Mouse (Mus musculus): ENCODE measurements at regions not wholly inside any gene's neighbourhood (a gene's known extent, or its start where the extent isn't known, plus 50 kb on each side); places are given as distances from the start of the nearest gene placed in this dataset.

DNA sequence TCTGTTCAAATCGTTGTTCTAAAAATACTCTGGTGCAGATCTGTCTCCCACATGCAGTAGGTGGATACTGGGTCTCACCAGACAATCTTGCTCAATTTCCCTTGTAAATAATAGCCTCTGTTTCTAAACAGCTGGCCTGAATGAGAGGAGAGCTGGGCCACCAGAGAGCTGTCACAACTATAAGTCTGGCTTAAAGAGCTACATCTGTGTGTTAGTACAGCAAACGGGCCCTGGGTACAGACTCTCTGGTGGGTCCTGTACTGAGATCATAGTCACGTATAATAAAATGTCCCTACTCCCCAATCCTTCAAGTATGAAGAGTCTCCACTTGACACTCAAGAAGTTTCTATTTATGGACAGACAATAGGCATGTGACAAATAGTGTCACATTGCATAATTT lies 375.7 kb upstream of the Noct start:
- Histone ChIP-seq H3K4me1 (replicated peaks) (no peaks in the 10 kb centered on the region), H3K36me3 (no peaks in the 10 kb centered on the region), H3K9me3 (no peaks in the 10 kb centered on the region), H3K27me3 (ENCODE audit: insufficient read depth, poor library complexity, severe bottlenecking) (no peaks in the 10 kb centered on the region), H3K27ac (no peak overlapping the region), H3K4me3 (no peak overlapping the region)
- DNase-seq (ENCODE audit: low spot score): no peak
- WGBS: 84% methylated on average over 3 of the region's 3 CpGs

- 86% methylated on average over 5 of the region's 5 CpGs for WGBS
- Histone ChIP-seq H3K9me3 (no peaks in the 10 kb centered on the region), H3K4me1 (replicated peaks) (no peaks in the 10 kb centered on the region), H3K27me3 (ENCODE audit: insufficient read depth, poor library complexity, severe bottlenecking) (no peaks in the 10 kb centered on the region), H3K4me3 (no peak overlapping the region), H3K27ac (no peak overlapping the region), H3K36me3 (no peaks in the 10 kb centered on the region)
- no peak for DNase-seq (ENCODE audit: low spot score)
Observed at GRCm38 (mm10) chr3:50851083-50851637, 373.1 kb upstream of the Noct start.

DNA sequence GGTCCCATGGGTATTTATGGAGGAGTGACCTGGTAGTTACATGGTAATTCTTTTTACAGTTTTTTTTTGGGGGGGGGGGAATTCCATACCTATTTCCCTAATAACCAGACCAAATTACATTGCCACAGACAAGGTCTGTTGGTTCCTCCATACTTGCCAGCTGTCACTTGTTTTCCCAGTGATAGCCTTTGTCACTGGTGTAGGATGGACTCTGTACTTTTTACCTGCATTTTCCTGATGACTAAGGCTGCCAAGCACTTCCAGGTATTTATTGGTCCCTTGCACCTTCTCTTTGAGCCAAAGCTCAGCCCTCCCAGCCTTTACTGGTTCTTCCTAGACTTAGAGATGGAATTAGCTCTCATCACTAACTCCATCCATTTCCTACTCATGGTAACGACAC lies 357.1 kb upstream of the Noct start:
- H3K9me3 ChIP-seq: no peaks in the 10 kb centered on the region
- no peaks in the 10 kb centered on the region for H3K27me3 ChIP-seq (ENCODE audit: insufficient read depth, poor library complexity, severe bottlenecking)
- no peaks in the 10 kb centered on the region for H3K36me3 ChIP-seq
- H3K4me1 ChIP-seq (replicated peaks): no peaks in the 10 kb centered on the region
- no peak overlapping the region for H3K27ac ChIP-seq
- no peak overlapping the region for H3K4me3 ChIP-seq
- no peak for DNase-seq (ENCODE audit: low spot score)
- 85% methylated on average over 1 of the region's 1 CpGs for WGBS

DNA sequence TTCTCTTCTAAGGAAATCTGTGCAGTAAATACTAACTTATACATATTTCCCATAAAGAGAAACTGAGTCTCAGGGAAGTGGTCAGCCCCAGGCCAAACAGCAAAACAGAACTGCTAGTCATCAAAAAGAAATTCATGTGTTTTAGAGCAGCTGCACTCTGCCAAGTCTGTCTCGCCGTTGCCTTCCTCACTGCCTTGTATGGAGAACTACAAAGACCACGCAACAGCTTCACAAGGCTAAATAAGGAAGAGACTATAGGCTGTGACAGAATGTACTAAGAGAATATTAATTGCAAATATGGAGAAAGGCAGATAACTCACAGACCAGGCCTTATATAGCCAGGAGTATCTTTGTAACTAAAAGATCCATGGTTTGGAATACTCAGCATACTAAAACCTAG lies 355.0 kb upstream of the Noct start:
- H3K27ac ChIP-seq: no peak overlapping the region
- H3K4me1 ChIP-seq (replicated peaks): no peaks in the 10 kb centered on the region
- no peaks in the 10 kb centered on the region for H3K27me3 ChIP-seq (ENCODE audit: insufficient read depth, poor library complexity, severe bottlenecking)
- no peak for DNase-seq (ENCODE audit: low spot score)
- WGBS: 95% methylated on average over 3 of the region's 3 CpGs
- H3K9me3 ChIP-seq: no peaks in the 10 kb centered on the region
- H3K4me3 ChIP-seq: no peak overlapping the region
- no peaks in the 10 kb centered on the region for H3K36me3 ChIP-seq

DNA sequence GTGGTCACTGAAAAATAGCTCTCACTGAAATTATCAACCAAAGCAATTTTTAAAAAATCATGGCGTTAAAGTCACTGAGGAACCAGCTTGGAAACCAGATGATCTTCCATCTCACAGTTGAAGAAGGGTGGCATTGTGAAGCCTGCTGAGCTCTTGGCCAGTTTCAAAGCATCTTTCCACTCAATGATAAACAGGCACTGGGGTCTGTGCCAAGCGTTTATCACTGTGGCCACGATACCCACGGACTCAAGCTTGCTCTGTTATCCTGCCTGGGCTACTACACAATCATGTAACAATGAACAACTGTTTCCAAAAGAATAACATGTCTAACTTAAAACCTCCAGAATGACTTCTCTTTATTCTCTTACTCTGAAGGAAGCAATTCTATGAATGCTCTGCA lies 345.2 kb upstream of the Noct start:
- WGBS: 91% methylated on average over 4 of the region's 4 CpGs
- Histone ChIP-seq H3K27ac (no peak overlapping the region), H3K9me3 (no peaks in the 10 kb centered on the region), H3K4me3 (no peak overlapping the region), H3K36me3 (no peaks in the 10 kb centered on the region), H3K27me3 (ENCODE audit: insufficient read depth, poor library complexity, severe bottlenecking) (no peaks in the 10 kb centered on the region), H3K4me1 (replicated peaks) (peaks cover 18% of the 10 kb centered on the region)
- DNase-seq (ENCODE audit: low spot score): no peak

DNA sequence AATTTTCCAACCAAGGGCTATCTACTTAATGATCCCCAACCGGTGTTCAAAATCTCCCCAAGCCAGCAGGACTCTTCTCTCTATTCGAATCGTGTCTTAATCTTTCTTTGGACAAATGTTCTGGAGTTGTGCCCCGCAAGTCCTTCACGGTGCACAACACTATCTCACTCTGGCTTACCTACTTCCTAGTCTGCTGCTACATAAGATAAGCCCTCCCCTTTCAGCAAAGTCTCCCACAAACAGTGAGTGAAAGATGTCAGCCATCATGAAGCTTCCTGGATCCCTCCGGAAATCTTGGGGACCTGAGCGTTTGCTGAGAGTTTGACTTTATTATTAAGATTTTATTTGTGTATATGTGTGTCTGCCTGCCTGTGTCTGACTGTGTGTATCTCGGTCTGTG lies 344.7 kb upstream of the Noct start:
- H3K4me3 ChIP-seq: no peak overlapping the region
- no peaks in the 10 kb centered on the region for H3K9me3 ChIP-seq
- no peaks in the 10 kb centered on the region for H3K36me3 ChIP-seq
- H3K27me3 ChIP-seq (ENCODE audit: insufficient read depth, poor library complexity, severe bottlenecking): no peaks in the 10 kb centered on the region
- 91% methylated on average over 8 of the region's 8 CpGs for WGBS
- peaks cover 18% of the 10 kb centered on the region for H3K4me1 ChIP-seq (replicated peaks)
- no peak overlapping the region for H3K27ac ChIP-seq
- no peak for DNase-seq (ENCODE audit: low spot score)

DNA sequence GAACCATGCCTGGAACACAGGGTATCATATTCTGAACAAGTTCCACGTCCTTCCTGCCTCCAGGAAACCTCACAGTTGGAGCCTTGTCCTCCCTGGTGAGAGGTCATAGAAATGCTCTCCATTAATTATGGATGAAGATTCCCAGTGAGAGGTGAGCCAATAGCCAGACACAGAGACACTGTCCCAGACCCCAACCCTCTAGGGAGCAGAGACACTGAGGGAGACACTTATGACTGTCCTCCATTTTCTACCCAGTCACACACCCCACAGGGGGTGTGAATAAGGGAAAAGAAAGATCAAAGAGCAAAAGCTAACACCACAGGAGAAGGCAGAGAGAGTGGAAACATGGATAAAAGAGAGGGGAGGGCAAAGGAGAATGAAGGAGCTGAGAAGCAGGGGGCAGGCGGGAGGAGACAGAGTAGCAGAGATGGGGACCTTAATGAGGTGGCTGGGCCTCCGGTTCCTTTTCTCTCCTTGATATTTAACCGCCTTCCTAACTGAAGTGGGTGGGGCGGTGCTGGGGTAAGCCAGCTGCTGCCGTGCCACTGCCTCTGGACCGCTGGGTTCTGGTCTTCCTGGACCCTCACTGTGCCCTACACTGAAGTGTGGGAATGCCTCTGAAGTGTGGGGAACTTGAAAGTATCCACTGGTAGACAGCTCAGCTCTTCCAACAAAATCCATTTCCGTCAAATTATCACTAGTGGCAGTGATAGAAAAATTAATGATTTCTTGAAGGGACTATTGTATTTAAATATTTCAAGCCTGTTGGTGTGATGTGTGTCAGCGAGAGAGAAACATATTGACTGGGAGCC lies 342.6 kb upstream of the Noct start:
- WGBS: 9% methylated on average over 9 of the region's 9 CpGs

DNA sequence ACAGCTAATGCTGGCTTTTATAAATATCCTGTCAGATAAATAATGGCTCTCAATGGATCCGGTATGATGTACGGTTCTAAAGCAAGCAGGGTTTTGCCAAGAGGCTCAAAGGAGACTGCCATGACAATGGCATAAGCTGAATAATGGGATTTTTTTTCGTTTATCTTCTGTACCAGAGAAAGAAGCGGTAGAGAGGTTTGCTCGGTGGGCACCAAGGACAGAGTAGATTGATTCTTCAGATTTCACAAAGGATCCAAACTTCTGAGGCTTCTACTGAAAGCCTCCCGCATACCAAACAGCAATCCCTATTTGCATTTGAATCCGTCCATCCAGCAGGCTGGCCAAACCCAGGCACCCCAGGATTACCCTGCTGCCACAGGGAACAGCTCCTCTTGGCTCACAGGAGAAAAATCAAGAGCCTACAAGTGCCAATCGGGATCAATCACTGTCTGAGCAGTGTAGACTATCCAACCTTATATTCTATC lies 342.0 kb upstream of the Noct start:
- DNase-seq (ENCODE audit: low spot score): peak; percentile 36
- Histone ChIP-seq H3K27me3 (ENCODE audit: insufficient read depth, poor library complexity, severe bottlenecking) (no peaks in the 10 kb centered on the region), H3K36me3 (no peaks in the 10 kb centered on the region), H3K4me1 (replicated peaks) (peaks cover 18% of the 10 kb centered on the region), H3K9me3 (no peaks in the 10 kb centered on the region), H3K27ac (peak overlapping the region; percentile 84), H3K4me3 (peak overlapping the region; percentile 19)
- WGBS: 13% methylated on average over 8 of the region's 8 CpGs

More for the DNA sequence above, 342.6 kb upstream of the Noct start:
- DNase-seq (ENCODE audit: low spot score): peak; percentile 33
- H3K4me1 ChIP-seq (replicated peaks): peaks cover 18% of the 10 kb centered on the region
- peak overlapping the region; percentile 84 for H3K27ac ChIP-seq
- no peaks in the 10 kb centered on the region for H3K9me3 ChIP-seq
- H3K4me3 ChIP-seq: peak overlapping the region; percentile 19; the same call in 1 of the 2 replicates
- H3K36me3 ChIP-seq: no peaks in the 10 kb centered on the region
- H3K27me3 ChIP-seq (ENCODE audit: insufficient read depth, poor library complexity, severe bottlenecking): no peaks in the 10 kb centered on the region

- Histone ChIP-seq H3K4me1 (replicated peaks) (peaks cover 15% of the 10 kb centered on the region), H3K4me3 (no peak overlapping the region), H3K36me3 (no peaks in the 10 kb centered on the region), H3K27me3 (ENCODE audit: insufficient read depth, poor library complexity, severe bottlenecking) (no peaks in the 10 kb centered on the region), H3K9me3 (no peaks in the 10 kb centered on the region), H3K27ac (no peak overlapping the region)
- no peak for DNase-seq (ENCODE audit: low spot score)
- WGBS: 86% methylated on average over 10 of the region's 10 CpGs
Observed at GRCm38 (mm10) chr3:50886336-50886735, 337.9 kb upstream of the Noct start.

- Histone ChIP-seq H3K4me3 (no peak overlapping the region), H3K27me3 (ENCODE audit: insufficient read depth, poor library complexity, severe bottlenecking) (no peaks in the 10 kb centered on the region), H3K36me3 (no peaks in the 10 kb centered on the region), H3K9me3 (no peaks in the 10 kb centered on the region), H3K27ac (no peak overlapping the region), H3K4me1 (replicated peaks) (peaks cover 8% of the 10 kb centered on the region)
- DNase-seq (ENCODE audit: low spot score): no peak
- 56% methylated on average over 7 of the region's 7 CpGs for WGBS
Observed at GRCm38 (mm10) chr3:50887002-50887401, 337.2 kb upstream of the Noct start.

DNA sequence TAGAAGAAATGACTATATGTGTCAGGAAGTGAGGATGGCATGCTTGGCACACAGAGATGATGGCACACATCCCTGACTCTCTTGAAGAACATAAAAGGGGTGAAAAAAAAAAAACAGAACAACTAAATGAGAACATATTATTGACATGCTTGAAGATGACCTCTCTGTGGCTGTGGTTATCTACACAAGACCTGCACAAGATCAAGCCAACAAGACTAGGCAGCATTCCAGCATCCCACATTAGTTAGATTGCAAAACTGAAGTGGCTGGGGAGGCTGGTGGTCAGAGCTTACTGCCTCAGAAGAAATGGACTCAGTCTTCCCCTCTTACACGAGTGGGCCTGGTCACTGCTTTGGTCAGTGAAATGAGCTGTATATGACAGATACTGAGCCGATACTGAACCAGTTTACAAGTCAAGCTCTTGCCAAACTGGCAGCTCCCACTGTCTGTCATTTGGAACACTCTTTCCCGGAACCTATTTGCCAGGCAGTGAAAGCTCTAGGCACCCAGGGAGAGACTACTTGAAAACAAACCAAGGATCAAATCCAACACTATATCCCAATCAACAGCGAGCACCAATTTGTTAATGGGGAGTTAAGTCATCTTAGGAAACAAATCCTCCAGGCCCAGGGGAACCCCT lies 335.6 kb upstream of the Noct start:
- Histone ChIP-seq H3K4me1 (replicated peaks) (no peaks in the 10 kb centered on the region), H3K4me3 (no peak overlapping the region), H3K27me3 (ENCODE audit: insufficient read depth, poor library complexity, severe bottlenecking) (no peaks in the 10 kb centered on the region), H3K9me3 (no peaks in the 10 kb centered on the region), H3K27ac (no peak overlapping the region), H3K36me3 (no peaks in the 10 kb centered on the region)
- 89% methylated on average over 4 of the region's 4 CpGs for WGBS
- DNase-seq (ENCODE audit: low spot score): no peak

GRCm38 (mm10) chr3:50890537-50890936 lies 333.7 kb upstream of the Noct start:
- Histone ChIP-seq H3K4me3 (no peak overlapping the region), H3K27me3 (ENCODE audit: insufficient read depth, poor library complexity, severe bottlenecking) (no peaks in the 10 kb centered on the region), H3K4me1 (replicated peaks) (no peaks in the 10 kb centered on the region), H3K36me3 (no peaks in the 10 kb centered on the region), H3K9me3 (no peaks in the 10 kb centered on the region), H3K27ac (no peak overlapping the region)
- no peak for DNase-seq (ENCODE audit: low spot score)
- 92% methylated on average over 8 of the region's 8 CpGs for WGBS

- Histone ChIP-seq H3K4me1 (replicated peaks) (peaks cover 10% of the 10 kb centered on the region; the same call in 1 of the 2 replicates), H3K27ac (peak overlapping the region; percentile 71; the same call in 1 of the 2 replicates), H3K36me3 (no peaks in the 10 kb centered on the region), H3K9me3 (0 out of 2 replicates have a peak, but pooled peaks cover 5% of the 10 kb centered on the region), H3K4me3 (no peak overlapping the region), H3K27me3 (ENCODE audit: insufficient read depth, poor library complexity, severe bottlenecking) (no peaks in the 10 kb centered on the region)
- 79% methylated on average over 9 of the region's 9 CpGs for WGBS
- DNase-seq (ENCODE audit: low spot score): no peak
Observed at GRCm38 (mm10) chr3:50898179-50898578, 326.1 kb upstream of the Noct start.
